Mouse (Mus musculus): ENCODE measurements around the gene Maneal.
A peak's percentile ranks its signal among the peaks of the same experiment; 100 is the strongest.

Maneal gene

GRCm38 (mm10) chr4:124861283-124862188 lies at the start of gene Maneal:
TSS of gene Maneal (minus strand) at chr4:124862171.
- DNase-seq (ENCODE audit: inconsistent age in 2 of 2, low spot score in 1 of 2) = peak in 1 of 2 experiments; percentile 30

DNA sequence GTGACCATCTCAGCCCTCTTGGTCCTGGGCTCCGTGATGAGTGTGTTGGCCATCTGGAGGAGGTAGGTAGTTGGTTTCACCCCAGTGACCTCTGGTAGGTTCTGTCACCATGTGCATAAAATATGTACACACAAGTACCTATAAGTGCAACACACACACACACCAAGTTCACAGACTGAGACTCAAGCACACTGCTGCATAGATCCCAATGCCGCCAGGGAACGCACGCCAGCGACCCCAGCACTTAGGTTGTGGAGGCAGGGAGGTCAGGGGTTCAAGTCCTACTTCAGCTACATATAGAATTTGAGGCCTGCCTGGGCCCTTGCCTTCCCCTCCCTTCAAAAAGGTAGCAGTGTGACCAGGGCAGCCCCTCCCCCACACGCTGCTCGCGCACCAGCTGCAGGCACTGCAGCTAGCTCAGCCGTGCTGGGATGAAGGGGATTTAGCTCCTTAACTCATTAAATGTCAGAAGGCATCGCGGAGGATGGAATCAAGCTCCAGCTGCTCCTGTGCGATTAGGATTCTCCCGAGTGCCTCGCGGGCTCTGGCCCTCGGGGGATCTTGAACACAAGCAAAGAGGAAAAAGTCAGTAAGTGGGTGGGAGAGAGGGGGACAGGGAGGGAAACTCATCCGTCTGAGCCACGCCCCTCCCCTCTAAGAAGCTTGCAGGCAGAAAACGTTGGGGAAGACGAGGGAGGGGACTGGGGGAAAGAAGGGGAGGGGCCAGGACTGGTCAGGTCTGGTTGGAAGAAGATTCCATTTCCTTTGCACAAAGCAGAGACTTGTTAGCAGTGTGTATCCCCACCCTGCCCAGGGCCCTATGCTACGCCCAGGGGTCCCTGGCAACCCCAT lies 44.2 kb upstream of the Maneal start:
- DNase-seq (ENCODE audit: inconsistent age in 2 of 2, low spot score in 1 of 2) = peak in 1 of 2 experiments; percentile 36

- no peak for DNase-seq (ENCODE audit: inconsistent age in 2 of 2, low spot score in 1 of 2)
Observed at GRCm38 (mm10) chr4:124905417-124905816, 43.4 kb upstream of the Maneal start.

GRCm38 (mm10) chr4:124899906-124900305 lies 37.9 kb upstream of the Maneal start:
- DNase-seq (ENCODE audit: inconsistent age in 2 of 2, low spot score in 1 of 2) = no peak

DNA sequence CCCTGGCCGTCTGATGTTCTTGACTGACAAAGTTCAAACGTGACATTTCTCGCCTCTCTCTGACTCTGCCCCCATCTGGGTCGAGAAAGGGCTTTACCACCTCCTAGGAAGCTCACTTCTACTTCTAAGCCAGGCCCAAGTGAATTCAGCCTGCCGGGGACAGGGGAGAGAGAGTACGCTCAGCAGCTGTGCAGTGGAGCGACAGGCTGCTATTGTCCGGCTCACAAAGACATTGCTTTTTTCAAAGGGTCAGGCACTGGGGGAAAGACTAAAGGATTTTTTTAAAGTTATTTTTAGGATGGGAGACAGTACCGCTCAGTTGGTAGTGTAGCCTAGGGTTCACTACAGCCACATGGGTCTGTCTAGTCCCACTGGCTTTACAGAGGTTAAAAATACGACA lies 36.5 kb upstream of the Maneal start:
- no peak for DNase-seq (ENCODE audit: inconsistent age in 2 of 2, low spot score in 1 of 2)

DNA sequence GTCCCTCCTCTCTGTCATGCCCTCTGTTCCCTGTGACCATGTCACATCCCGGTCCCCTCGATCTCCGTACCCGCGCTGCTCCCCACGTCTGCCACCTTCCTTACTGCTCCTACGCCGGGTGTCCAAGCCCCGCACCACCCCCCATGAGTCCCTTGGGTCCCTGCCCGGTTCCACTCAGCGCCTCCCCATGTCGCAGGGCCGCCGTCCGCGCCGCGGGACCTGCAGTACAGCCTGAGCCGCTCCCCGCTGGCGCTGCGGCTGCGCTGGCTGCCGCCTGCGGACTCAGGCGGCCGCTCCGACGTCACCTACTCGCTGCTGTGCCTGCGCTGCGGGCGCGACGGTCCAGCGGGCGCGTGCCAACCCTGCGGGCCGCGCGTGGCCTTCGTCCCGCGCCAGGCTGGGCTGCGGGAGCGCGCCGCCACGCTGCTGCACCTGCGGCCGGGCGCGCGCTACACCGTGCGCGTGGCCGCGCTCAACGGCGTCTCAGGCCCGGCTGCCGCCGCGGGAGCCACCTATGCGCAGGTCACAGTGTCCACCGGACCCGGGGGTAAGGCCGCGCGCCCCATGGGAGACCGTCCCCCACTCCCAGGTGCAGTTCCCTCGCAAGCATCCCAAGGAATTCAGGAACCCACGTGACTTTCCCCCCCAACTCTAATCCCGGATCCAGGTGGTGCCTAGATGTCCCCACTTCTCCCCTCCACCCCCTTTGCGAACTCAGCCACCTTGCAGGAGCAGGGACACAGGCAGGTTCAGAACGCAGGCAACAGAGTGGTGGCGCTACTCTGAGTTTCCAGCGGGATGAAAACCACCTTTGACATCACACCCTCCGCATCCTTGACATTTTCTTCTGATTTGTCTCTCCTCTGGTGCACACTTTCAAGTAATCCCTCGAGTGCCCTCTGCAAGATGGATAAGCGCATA lies 32.8 kb upstream of the Maneal start:
- peak; percentile 27 to 58 for DNase-seq (ENCODE audit: inconsistent age in 2 of 2, low spot score in 1 of 2)

DNA sequence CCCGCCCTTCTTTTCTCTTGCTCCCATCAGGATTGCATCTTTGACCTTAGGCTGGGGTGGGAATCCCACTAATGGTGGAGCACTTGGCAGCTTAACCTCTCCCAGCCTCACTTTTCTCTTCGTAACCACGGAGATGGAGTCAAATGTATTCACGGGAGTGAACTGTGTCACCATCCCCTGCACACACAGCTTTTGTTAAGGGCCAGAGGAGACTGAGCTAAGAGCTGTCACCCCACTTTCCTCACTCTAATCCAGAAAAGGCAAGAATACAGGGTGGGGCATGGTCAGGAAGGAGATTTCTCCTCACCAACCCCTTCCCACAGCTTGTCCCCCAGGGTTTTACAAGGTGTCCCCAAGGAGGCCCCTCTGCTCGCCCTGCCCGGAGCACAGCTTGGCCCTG lies 31.8 kb upstream of the Maneal start:
- DNase-seq (ENCODE audit: inconsistent age in 2 of 2, low spot score in 1 of 2) = no peak

- DNase-seq (ENCODE audit: inconsistent age in 2 of 2, low spot score in 1 of 2) = no peak
Observed at GRCm38 (mm10) chr4:124890831-124891230, 28.9 kb upstream of the Maneal start.

- no peak for DNase-seq (ENCODE audit: inconsistent age in 2 of 2, low spot score in 1 of 2)
Observed at GRCm38 (mm10) chr4:124889935-124890334, 28.0 kb upstream of the Maneal start.

- DNase-seq (ENCODE audit: inconsistent age in 2 of 2, low spot score in 1 of 2) = no peak
Observed at GRCm38 (mm10) chr4:124888702-124889101, 26.7 kb upstream of the Maneal start.

DNA sequence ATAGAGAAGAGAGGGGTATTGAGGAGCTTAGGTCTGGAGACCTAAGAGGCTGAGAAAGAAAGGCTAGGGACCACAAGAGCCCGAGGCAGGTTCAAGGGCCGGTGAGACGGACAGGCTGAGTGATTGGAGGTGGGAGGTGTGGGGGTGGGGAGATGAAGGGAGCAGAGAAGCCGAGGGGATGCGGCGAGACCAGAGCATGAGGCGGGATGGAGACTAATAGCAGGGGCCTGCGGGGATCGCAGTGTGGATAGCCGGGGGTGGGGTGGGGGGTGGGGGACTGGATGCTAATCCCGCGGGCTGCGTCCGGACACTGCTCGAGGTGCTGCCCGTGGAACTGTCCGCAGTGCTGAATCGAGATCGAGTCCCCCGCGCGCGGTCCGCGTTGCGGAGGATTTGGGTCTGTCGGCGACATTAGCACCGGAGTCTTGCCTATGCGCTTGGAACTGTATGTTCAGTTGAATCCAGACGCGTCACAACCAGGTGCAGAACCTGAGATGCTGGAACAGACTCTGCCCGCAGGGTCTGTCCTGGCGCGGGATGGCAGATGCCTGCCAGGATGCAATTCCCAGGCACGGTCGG lies 20.3 kb upstream of the Maneal start:
- peak; percentile 46 to 75 for DNase-seq (ENCODE audit: inconsistent age in 2 of 2, low spot score in 1 of 2)

- peak; percentile 43 to 67 for DNase-seq (ENCODE audit: inconsistent age in 2 of 2, low spot score in 1 of 2)
Observed at GRCm38 (mm10) chr4:124881341-124881908, 19.5 kb upstream of the Maneal start.

- DNase-seq (ENCODE audit: inconsistent age in 2 of 2, low spot score in 1 of 2) = no peak
Observed at GRCm38 (mm10) chr4:124880599-124880998, 18.6 kb upstream of the Maneal start, which contains the start of gene Epha10. TSS of gene Epha10 (plus strand) at chr4:124880899.

DNA sequence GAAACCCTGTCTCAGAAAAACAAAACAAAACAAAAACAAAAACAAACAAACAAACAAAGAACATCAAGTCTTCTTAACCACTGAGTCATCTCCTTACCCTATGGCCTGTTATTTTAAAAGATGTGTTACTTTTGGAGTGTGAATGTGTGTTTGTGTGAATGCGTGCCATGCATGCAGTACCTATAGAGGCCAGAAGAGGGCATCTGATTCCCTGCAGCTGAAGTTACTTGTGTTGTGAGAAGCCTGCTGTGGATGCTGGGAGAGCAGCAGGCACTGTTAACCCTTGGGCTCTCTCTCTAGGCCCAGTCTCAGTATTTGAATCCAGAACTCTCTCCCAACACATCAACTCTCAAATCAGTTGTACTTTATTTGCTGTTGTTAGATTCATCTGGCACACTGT lies 10.7 kb upstream of the Maneal start:
- DNase-seq (ENCODE audit: inconsistent age in 2 of 2, low spot score in 1 of 2) = no peak

DNA sequence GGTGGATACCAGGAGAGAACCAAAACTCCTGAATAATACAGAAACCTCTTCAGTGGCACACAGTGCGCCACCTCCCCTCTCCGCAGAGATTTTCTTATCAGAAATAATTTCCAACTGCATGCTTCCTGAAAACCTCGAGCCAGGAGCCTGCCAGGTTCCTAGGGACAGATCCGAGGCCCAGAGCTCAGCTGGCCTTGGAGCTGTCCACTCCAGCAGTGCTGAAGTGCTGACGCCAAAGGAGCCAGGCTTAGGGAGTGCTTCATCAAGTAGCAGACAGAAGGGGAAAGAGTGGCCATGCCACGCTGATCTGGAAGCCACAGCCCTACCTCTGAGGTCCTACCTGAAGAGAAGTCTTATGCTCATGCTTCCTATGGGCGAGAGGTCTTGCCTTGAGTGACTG lies 1.5 kb downstream of the Maneal start:
- DNase-seq (ENCODE audit: inconsistent age in 2 of 2, low spot score in 1 of 2) = peak; percentile 81 to 92

GRCm38 (mm10) chr4:124858370-124858769 lies 3.6 kb downstream of the Maneal start:
- DNase-seq (ENCODE audit: inconsistent age in 2 of 2, low spot score in 1 of 2) = peak; percentile 87 to 94

- DNase-seq (ENCODE audit: inconsistent age in 2 of 2, low spot score in 1 of 2) = no peak
Observed at GRCm38 (mm10) chr4:124856294-124856693, 5.7 kb downstream of the Maneal start.

DNA sequence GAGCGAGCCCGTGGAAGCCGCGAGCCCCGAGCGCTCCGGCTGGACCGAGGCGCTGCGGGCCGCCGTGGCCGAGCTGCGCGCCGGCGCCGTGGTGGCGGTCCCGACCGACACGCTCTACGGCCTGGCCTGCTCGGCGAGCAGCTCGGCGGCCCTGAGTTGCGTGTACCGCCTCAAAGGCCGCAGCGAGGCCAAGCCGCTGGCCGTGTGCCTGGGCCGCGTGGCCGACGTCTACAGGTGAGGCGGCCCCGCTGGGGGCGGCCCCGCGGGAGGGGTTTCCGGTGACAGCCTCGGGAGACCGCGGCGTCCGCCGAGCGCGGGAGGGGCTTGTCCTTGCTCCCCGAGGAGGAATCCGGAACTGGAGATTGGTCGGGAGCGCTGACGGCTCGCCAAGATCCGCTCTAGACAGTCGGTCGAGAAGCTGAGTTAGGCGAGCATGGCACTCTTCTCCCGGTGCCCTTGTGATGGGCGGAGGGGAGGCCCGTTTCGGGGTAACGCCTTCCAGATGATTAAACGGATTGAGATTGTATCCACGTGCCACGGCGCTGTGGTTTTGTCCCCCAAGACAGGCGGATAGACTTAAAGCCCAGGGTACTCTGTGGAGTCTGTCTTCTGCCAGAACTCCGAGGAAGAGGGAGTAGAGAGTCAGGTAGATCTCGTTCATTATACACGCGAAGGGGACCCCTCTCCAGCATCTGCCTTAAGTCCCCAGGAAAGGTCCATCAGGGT lies 10.9 kb downstream of the Maneal start, which contains the start of gene 1110065P20Rik:
1110065P20Rik (minus strand) TSS at position 264 of the 726 bp plus-strand sequence.
- DNase-seq (ENCODE audit: inconsistent age in 2 of 2, low spot score in 1 of 2) = peak; percentile 91 to 95

- peak; percentile 96 to 98 for DNase-seq (ENCODE audit: inconsistent age in 2 of 2, low spot score in 1 of 2)
Observed at GRCm38 (mm10) chr4:124850261-124850913, 11.6 kb downstream of the Maneal start, which contains the start of gene Yrdc. TSS of gene Yrdc (plus strand) at chr4:124850679.

All from adrenal gland, adult (tissue).